Mouse (Mus musculus): ENCODE data around the gene Stom.

DNA sequence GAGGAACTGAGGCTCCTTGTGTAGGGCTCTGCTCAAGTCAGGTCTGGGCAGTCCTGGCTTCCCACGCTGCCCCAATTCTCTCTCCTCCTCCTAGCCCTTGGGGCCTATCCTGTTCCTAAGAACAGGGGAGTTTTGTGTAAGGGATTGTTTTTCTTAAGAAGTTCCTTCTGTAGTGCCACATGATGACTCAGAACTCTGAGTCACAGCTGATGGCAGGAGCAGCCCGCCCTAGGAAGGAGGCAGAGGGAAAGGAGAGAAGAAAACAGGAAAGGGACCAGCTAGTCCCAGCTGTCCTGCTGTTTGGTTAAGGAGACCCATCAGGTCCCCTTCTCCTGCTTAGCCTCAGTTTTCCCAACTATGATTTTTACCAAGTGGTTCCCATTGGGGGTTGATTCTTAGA is 65.0 kb downstream of the Stom start:
- TF ChIP-seq CTCF (IDR thresholded peaks at IDR 0.05; ENCODE audit: control insufficient read depth, insufficient read depth, insufficient read length) = no peak
- no peak for TF ChIP-seq USF1 (IDR thresholded peaks at IDR 0.05; ENCODE audit: low read depth)
- no peak for TF ChIP-seq MYOG (IDR thresholded peaks at IDR 0.05; ENCODE audit: control insufficient read depth, extremely low read depth, insufficient read length)
- peak; percentile 82 for TF ChIP-seq MAX (IDR thresholded peaks at IDR 0.05)
- TF ChIP-seq CEBPB (IDR thresholded peaks at IDR 0.05; ENCODE audit: low read depth) = no peak
- TF ChIP-seq FOSL1 (IDR thresholded peaks at IDR 0.05; ENCODE audit: insufficient read depth, low read length, poor library complexity, severe bottlenecking) = peak; percentile 94
- TF ChIP-seq MYOD1 (IDR thresholded peaks at IDR 0.05; ENCODE audit: control insufficient read depth, insufficient read length, low read depth) = peak; percentile 47
